14 mouse cellular contexts compared by ENCODE assay signal in genomic region chr11:19202602-19203517, GRCm38 (mm10).
DNase-seq lines count a peak whose midpoint lies in the region; ATAC-seq and TF ChIP-seq lines count a peak whose summit lies in the region.
"Had no signal": no experiment of that assay in that cellular context is flagged by ENCODE, and none has a peak within 500 bp of the region (broad histone marks: within the 10 kb centered on the region; RNA-seq: fewer than 3 reads in every experiment).

No protein-coding gene starts in this region.

- no peaks in the 10 kb centered on the region for H3K36me3 ChIP-seq in forebrain, embryonic 11.5 days (ENCODE audit: control insufficient read depth, insufficient read depth, low read length)
- no peaks in the 10 kb centered on the region for H3K36me3 ChIP-seq in forebrain, postnatal 0 days (ENCODE audit: insufficient read depth)
- H3K36me3 ChIP-seq in CH12.LX (replicated peaks in 1 of 2; ENCODE audit: control insufficient read depth in 1 of 2, insufficient read depth in 1 of 2, low read length in 1 of 2), result no peaks in the 10 kb centered on the region
- no peaks in the 10 kb centered on the region for H3K36me3 ChIP-seq in midbrain, embryonic 12.5 days
- H3K36me3 ChIP-seq: heart, embryonic 15.5 days; liver, embryonic 15.5 days had no signal

- peak; percentile 65; the same call in 1 of the 2 replicates for ATAC-seq in forebrain, embryonic 11.5 days (replicated peaks; ENCODE audit: low FRiP score)
- no peak for ATAC-seq in forebrain, postnatal 0 days
- peak; percentile 46 to 60; a peak in 2 of 4 replicates for ATAC-seq in hematopoietic stem cell, adult 5-6 weeks (replicated peaks in 1 of 2; ENCODE audit: insufficient read depth in 1 of 2, low FRiP score in 2 of 2, low TSS enrichment in 1 of 2, low read depth in 1 of 2, poor library complexity in 2 of 2, severe bottlenecking in 2 of 2)
- peak; percentile 78 for ATAC-seq in midbrain, embryonic 12.5 days (ENCODE audit: low FRiP score, low read depth)

- no peak for TF ChIP-seq POLR2A in CH12.LX (IDR thresholded peaks at IDR 0.05; ENCODE audit: low read depth, low read length)

- H3K9ac ChIP-seq in forebrain, embryonic 11.5 days (ENCODE audit: low read length), result no peak overlapping the region
- H3K9ac ChIP-seq in forebrain, postnatal 0 days, result no peak overlapping the region
- H3K9ac ChIP-seq in CH12.LX (ENCODE audit: insufficient read depth, low read depth), result no peak overlapping the region
- H3K9ac ChIP-seq in midbrain, embryonic 12.5 days (replicated peaks), result no peak overlapping the region
- H3K9ac ChIP-seq: heart, embryonic 15.5 days; liver, embryonic 15.5 days had no signal

- no peak for TF ChIP-seq EP300 in CH12.LX (IDR thresholded peaks at IDR 0.05; ENCODE audit: low read length)

- peaks cover 2% of the 10 kb centered on the region; the same call in 1 of the 2 replicates for H3K27me3 ChIP-seq in forebrain, embryonic 11.5 days (ENCODE audit: control insufficient read depth, insufficient read depth, low read length)
- H3K27me3 ChIP-seq in forebrain, postnatal 0 days (ENCODE audit: insufficient read depth, low read length), result no peaks in the 10 kb centered on the region
- H3K27me3 ChIP-seq in CH12.LX (replicated peaks), result no peaks in the 10 kb centered on the region
- H3K27me3 ChIP-seq in midbrain, embryonic 12.5 days, result peaks cover 4% of the 10 kb centered on the region; the same call in 1 of the 2 replicates
- H3K27me3 ChIP-seq: heart, embryonic 15.5 days; liver, embryonic 15.5 days had no signal

- no peaks in the 10 kb centered on the region for H3K79me2 ChIP-seq in CH12.LX (replicated peaks; ENCODE audit: control insufficient read depth, extremely low read depth, insufficient read depth, poor library complexity, severe bottlenecking)

- WGBS in forebrain, embryonic 11.5 days, result 29% methylated on average over 8 of the region's 8 CpGs
- WGBS in forebrain, postnatal 0 days, result 34% methylated on average over 8 of the region's 8 CpGs
- 27% methylated on average over 8 of the region's 8 CpGs for whole genome bisulfite sequencing in midbrain, embryonic 12.5 days

- no peak for DNase-seq in forebrain, embryonic 11.5 days (ENCODE audit: low spot score)
- no peak for DNase-seq in forebrain, postnatal 0 days
- DNase-seq in CH12.LX (ENCODE audit: extremely low read depth), result no peak
- no peak for DNase-seq in left cerebral cortex, postnatal 36 days (ENCODE audit: low spot score in 2 of 2)
- no peak for DNase-seq in layer of hippocampus, postnatal 36 days
- no peak for DNase-seq in frontal cortex, adult 2 months (ENCODE audit: extremely low spot score in 1 of 2, low spot score in 1 of 2)
- DNase-seq: cerebellum, adult 2 months; gastrocnemius, postnatal 14 days; kidney, adult 8-10 months had no signal

- no peak overlapping the region for H3K4me2 ChIP-seq in forebrain, embryonic 11.5 days (ENCODE audit: low read depth, low read length, severe bottlenecking)
- H3K4me2 ChIP-seq in forebrain, postnatal 0 days (ENCODE audit: low read depth), result no peak overlapping the region
- no peak overlapping the region for H3K4me2 ChIP-seq in CH12.LX (ENCODE audit: insufficient read depth, low read depth, poor library complexity, severe bottlenecking)
- no peak overlapping the region for H3K4me2 ChIP-seq in midbrain, embryonic 12.5 days (replicated peaks)
- H3K4me2 ChIP-seq: heart, embryonic 15.5 days; liver, embryonic 15.5 days had no signal

- dilution Hi-C loops in CH12.LX (cut with MboI; ENCODE audit: extremely low pct_ligation_motif_present, extremely low pct_unique_long_range_greater_than_20kb, low sequenced_read_pairs), result no loop called here

- no peaks in the 10 kb centered on the region for H3K4me1 ChIP-seq in forebrain, embryonic 11.5 days (replicated peaks; ENCODE audit: control insufficient read depth, insufficient read depth, low read length)
- no peaks in the 10 kb centered on the region for H3K4me1 ChIP-seq in forebrain, postnatal 0 days (ENCODE audit: insufficient read depth)
- H3K4me1 ChIP-seq in CH12.LX (ENCODE audit: control insufficient read depth in 1 of 2, insufficient read depth in 2 of 2), result peaks cover 6 to 18% of the 10 kb centered on the region in 2 experiments; a peak in 3 of 4 replicates
- peaks cover 21% of the 10 kb centered on the region; the same call in 1 of the 2 replicates for H3K4me1 ChIP-seq in midbrain, embryonic 12.5 days
- H3K4me1 ChIP-seq: liver, embryonic 15.5 days had no signal

- H3K4me3 ChIP-seq in forebrain, embryonic 11.5 days (ENCODE audit: low read depth, low read length), result no peak overlapping the region
- H3K4me3 ChIP-seq in forebrain, postnatal 0 days (ENCODE audit: low read depth, low read length), result no peak overlapping the region
- no peak overlapping the region for H3K4me3 ChIP-seq in CH12.LX (replicated peaks in 1 of 3; ENCODE audit: low read depth in 2 of 3, low read length in 2 of 3, poor library complexity in 1 of 3)
- H3K4me3 ChIP-seq in midbrain, embryonic 12.5 days, result no peak overlapping the region
- H3K4me3 ChIP-seq: heart, embryonic 15.5 days; layer of hippocampus, adult 2 months; liver, embryonic 15.5 days had no signal

- intact Hi-C loops in left cerebral cortex, postnatal 36 days (cut with DNase I), result no loop called here

- no peak for TF ChIP-seq CTCF in forebrain, postnatal 0 days (IDR thresholded peaks at IDR 0.05; ENCODE audit: low read depth)
- no peak for TF ChIP-seq CTCF in CH12.LX (conservative IDR thresholded peaks at IDR 0.05 in 1 of 2, IDR thresholded peaks at IDR 0.05 in 1 of 2; ENCODE audit: low read depth in 2 of 2, low read length in 2 of 2)

- H3K9me3 ChIP-seq in forebrain, embryonic 11.5 days (ENCODE audit: control insufficient read depth, low read length), result no peaks in the 10 kb centered on the region
- no peaks in the 10 kb centered on the region for H3K9me3 ChIP-seq in forebrain, postnatal 0 days (ENCODE audit: low read length)
- no peaks in the 10 kb centered on the region for H3K9me3 ChIP-seq in CH12.LX (replicated peaks; ENCODE audit: low read length)
- no peaks in the 10 kb centered on the region for H3K9me3 ChIP-seq in midbrain, embryonic 12.5 days
- H3K9me3 ChIP-seq: heart, embryonic 15.5 days; liver, embryonic 15.5 days had no signal

- in situ Hi-C loops in CH12.LX (cut with MboI; ENCODE audit: low pct_ligation_motif_present, low pct_unique_long_range_greater_than_20kb, low sequenced_read_pairs), result no loop called here

- no peak for TF ChIP-seq RAD21 in CH12.LX (IDR thresholded peaks at IDR 0.05; ENCODE audit: low read depth, low read length)

- H3K27ac ChIP-seq in forebrain, embryonic 11.5 days (ENCODE audit: low read depth, low read length), result no peak overlapping the region
- no peak overlapping the region for H3K27ac ChIP-seq in forebrain, postnatal 0 days (ENCODE audit: low read depth, low read length)
- H3K27ac ChIP-seq in CH12.LX (ENCODE audit: insufficient read depth, low read depth), result no peak overlapping the region
- H3K27ac ChIP-seq in midbrain, embryonic 12.5 days (replicated peaks), result 0 out of 2 replicates have a peak overlapping the region, but pooled peaks have one; percentile 25
- H3K27ac ChIP-seq: heart, embryonic 15.5 days; liver, embryonic 15.5 days had no signal

TF ChIP-seq in CH12.LX, 34 proteins besides CTCF, POLR2A, EP300 and RAD21:
- TF ChIP-seq NRF1 (IDR thresholded peaks at IDR 0.05; ENCODE audit: low read depth, low read length), result no peak
- TF ChIP-seq GABPA (IDR thresholded peaks at IDR 0.05; ENCODE audit: insufficient replicate concordance, low read depth, low read length), result no peak
- TF ChIP-seq ZKSCAN1 (IDR thresholded peaks at IDR 0.05; ENCODE audit: borderline replicate concordance, low read depth, low read length), result no peak
- peak; percentile 54; the same call in 1 of the 2 replicates for TF ChIP-seq ZNF384 (IDR thresholded peaks at IDR 0.05; ENCODE audit: low read depth, low read length)
- TF ChIP-seq MAZ (IDR thresholded peaks at IDR 0.05; ENCODE audit: low read depth, low read length), result no peak
- no peak for TF ChIP-seq JUN (IDR thresholded peaks at IDR 0.05; ENCODE audit: insufficient read depth, low read depth, low read length)
- no peak for TF ChIP-seq RCOR1 (conservative IDR thresholded peaks at IDR 0.05; ENCODE audit: low read depth, low read length)
- TF ChIP-seq SIN3A (IDR thresholded peaks at IDR 0.05; ENCODE audit: low read length), result no peak
- no peak for TF ChIP-seq MXI1 (IDR thresholded peaks at IDR 0.05; ENCODE audit: low read depth, low read length)
